Mouse (Mus musculus): ENCODE data around the gene Flad1. TPM values are rescaled to one million over a fixed set of nuclear protein-coding genes. Genes with fewer than 3 reads are reported as not detected.

The Flad1 gene
- polyA plus RNA-seq, 1 experiment from 2014 or later, result 35.0 TPM

DNA sequence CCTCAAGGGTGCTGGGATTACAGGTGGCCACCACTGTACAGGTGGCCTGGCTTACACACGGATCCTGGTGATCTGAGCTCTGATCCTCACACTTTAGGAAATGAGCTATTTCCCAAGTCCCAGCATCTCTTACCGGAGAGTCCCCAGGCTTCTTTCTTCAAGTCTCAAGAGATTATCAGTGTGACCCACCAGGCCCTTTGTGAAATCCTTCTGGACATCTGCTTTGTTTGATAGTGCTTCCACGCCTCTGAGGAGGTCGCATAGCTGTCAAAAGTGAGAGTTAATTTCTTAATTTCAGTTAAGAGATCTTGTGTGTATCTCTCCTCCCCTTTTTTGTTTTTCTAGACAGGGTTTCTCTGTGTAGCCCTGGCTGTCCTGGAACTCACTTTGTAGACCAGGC lies 14.2 kb upstream of the Flad1 start:
- H3K4me1 ChIP-seq (ENCODE audit: insufficient read depth, low read length), result peaks cover 35% of the 10 kb centered on the region
- H3K36me3 ChIP-seq (ENCODE audit: insufficient read depth, low read length), result peaks cover 31% of the 10 kb centered on the region
- ATAC-seq (ENCODE audit: low FRiP score, low TSS enrichment), result no peak
- no peak overlapping the region for H3K4me3 ChIP-seq (ENCODE audit: low read length)
- no peak overlapping the region for H3K4me2 ChIP-seq (replicated peaks; ENCODE audit: low read depth, low read length)
- 93% methylated on average over 4 of the region's 4 CpGs for WGBS
- no peak overlapping the region for H3K9ac ChIP-seq (replicated peaks; ENCODE audit: low read length)
- H3K9me3 ChIP-seq (ENCODE audit: low read length), result no peaks in the 10 kb centered on the region
- no peak overlapping the region for H3K27ac ChIP-seq (ENCODE audit: low read length)
- H3K27me3 ChIP-seq (ENCODE audit: insufficient read depth, low read length), result no peaks in the 10 kb centered on the region

DNA sequence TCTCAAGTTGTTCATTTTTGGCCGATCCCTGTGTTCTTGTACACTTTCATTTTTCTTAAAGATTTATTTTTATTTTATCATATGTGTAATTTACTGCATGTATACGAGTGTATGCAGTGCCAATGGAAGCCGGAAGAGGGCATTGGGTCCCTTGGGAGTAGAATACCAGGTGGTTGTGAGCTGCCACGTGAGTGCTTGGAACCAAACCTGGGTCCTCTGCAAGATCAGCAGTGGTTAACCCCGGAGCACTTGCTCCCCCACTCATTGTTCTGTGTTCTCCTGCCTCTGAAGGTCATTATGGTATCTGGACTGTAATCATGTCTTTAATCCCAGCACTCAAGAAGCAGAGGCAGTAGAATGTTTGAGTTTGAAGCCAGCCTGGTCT lies 13.5 kb upstream of the Flad1 start:
- Histone ChIP-seq H3K9ac (replicated peaks; ENCODE audit: low read length) (no peak overlapping the region), H3K4me1 (ENCODE audit: insufficient read depth, low read length) (peaks cover 40% of the 10 kb centered on the region), H3K4me2 (replicated peaks; ENCODE audit: low read depth, low read length) (no peak overlapping the region), H3K27me3 (ENCODE audit: insufficient read depth, low read length) (no peaks in the 10 kb centered on the region), H3K36me3 (ENCODE audit: insufficient read depth, low read length) (peaks cover 31% of the 10 kb centered on the region), H3K4me3 (ENCODE audit: low read length) (no peak overlapping the region), H3K27ac (ENCODE audit: low read length) (no peak overlapping the region), H3K9me3 (ENCODE audit: low read length) (no peaks in the 10 kb centered on the region)
- ATAC-seq (ENCODE audit: low FRiP score, low TSS enrichment), result no peak
- 65% methylated on average over 5 of the region's 5 CpGs for whole genome bisulfite sequencing

DNA sequence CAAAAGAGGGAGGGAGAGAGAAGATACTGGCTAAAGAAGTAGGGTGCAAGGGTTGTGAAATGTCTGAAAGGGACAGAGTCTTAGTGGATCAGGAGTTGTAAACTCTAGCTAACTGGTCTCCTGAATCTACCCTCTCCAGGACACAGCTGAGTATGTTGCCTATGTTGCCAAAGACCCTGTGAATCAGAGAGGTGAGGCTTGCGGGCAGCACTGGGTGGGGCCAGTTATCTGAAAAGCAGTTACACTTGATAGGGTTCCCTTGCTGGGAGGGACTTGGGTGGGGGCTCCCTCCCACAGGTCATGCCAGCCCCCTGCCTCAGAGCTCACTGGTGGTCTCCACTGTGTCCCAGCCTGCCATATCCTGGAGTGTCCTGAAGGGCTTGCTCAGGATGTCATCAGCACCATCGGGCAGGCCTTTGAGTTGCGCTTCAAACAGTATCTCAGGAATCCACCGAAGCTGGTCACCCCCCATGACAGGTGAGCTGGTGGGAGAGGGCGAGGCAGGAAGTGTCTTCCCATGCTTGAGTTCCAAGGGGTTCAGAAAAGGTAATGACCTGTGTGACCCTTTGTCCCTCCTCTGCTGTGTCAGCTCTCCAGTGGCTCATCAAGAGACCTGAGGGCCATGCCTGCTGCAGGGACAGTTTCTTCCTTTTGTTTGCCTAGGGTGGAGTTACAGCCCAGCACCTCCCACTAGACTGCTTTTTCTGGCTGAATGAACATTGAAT lies 12.9 kb upstream of the Flad1 start:
- Histone ChIP-seq H3K4me1 (ENCODE audit: insufficient read depth, low read length) (peaks cover 46% of the 10 kb centered on the region), H3K27ac (ENCODE audit: low read length) (no peak overlapping the region), H3K27me3 (ENCODE audit: insufficient read depth, low read length) (no peaks in the 10 kb centered on the region), H3K4me2 (replicated peaks; ENCODE audit: low read depth, low read length) (no peak overlapping the region), H3K36me3 (ENCODE audit: insufficient read depth, low read length) (peaks cover 31% of the 10 kb centered on the region), H3K4me3 (ENCODE audit: low read length) (no peak overlapping the region), H3K9me3 (ENCODE audit: low read length) (no peaks in the 10 kb centered on the region), H3K9ac (replicated peaks; ENCODE audit: low read length) (no peak overlapping the region)
- ATAC-seq (ENCODE audit: low FRiP score, low TSS enrichment), result no peak
- WGBS, result 54% methylated on average over 5 of the region's 5 CpGs

DNA sequence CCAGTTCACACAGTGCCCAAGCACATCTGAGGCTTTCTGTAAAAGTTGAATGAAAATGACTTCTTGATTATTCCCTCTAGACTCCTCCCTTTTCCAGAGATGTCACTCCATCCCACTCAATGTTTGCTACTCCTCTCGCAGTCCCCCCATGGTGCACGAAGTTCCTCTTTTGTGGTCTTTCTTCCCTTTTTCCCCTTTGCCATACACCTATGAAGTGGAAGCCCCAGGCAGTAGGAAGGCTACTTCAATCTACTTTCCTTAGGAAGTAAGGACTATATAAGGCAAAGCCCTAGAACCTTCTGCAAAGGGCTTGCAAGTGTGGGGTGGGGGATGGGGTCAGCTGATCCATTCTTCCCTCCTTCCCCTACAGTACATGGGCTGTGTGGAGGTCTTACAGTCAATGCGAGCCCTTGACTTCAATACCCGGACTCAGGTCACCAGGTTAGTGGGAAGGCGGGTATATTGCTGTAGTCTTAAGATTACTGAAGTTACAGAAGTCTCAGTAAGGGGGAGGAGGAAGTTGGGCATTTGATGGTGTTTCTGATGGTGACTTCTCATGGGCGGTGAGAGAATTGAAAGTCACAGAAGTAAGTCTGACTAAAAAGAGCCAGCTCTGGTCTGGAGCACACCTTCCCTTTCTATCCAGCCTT lies 11.0 kb upstream of the Flad1 start:
- H3K27me3 ChIP-seq (ENCODE audit: insufficient read depth, low read length), result no peaks in the 10 kb centered on the region
- peaks cover 46% of the 10 kb centered on the region for H3K4me1 ChIP-seq (ENCODE audit: insufficient read depth, low read length)
- peak overlapping the region; percentile 77 for H3K9ac ChIP-seq (replicated peaks; ENCODE audit: low read length)
- H3K4me2 ChIP-seq (replicated peaks; ENCODE audit: low read depth, low read length), result peak overlapping the region; percentile 88
- no peak for ATAC-seq (ENCODE audit: low FRiP score, low TSS enrichment)
- WGBS, result 68% methylated on average over 6 of the region's 6 CpGs
- peak overlapping the region; percentile 65 for H3K4me3 ChIP-seq (ENCODE audit: low read length)
- H3K9me3 ChIP-seq (ENCODE audit: low read length), result no peaks in the 10 kb centered on the region
- peaks cover 27% of the 10 kb centered on the region for H3K36me3 ChIP-seq (ENCODE audit: insufficient read depth, low read length)
- H3K27ac ChIP-seq (ENCODE audit: low read length), result no peak overlapping the region

DNA sequence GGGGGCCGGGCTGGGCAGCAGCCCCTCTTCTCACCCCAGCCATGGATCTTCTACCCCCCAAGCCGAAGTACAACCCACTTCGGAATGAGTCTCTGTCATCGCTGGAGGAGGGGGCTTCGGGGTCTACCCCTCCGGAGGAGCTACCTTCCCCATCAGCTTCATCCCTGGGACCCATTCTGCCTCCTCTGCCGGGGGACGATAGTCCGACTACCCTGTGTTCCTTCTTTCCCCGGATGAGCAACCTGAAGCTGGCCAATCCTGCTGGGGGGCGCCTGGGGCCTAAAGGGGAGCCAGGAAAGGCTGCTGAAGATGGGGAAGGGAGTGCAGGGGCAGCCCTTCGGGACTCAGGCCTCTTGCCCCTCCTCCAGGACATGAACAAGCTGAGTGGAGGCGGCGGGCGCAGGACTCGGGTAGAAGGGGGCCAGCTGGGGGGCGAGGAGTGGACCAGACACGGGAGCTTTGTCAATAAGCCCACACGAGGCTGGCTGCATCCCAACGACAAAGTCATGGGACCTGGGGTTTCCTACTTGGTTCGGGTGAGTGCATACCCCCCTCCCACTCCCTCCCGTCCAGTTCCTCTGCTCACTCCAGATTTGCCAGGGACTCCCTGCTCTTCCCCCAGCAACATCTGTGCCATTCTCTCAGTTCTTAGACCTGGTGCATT lies 10.3 kb upstream of the Flad1 start:
- Histone ChIP-seq H3K4me1 (ENCODE audit: insufficient read depth, low read length) (peaks cover 50% of the 10 kb centered on the region), H3K36me3 (ENCODE audit: insufficient read depth, low read length) (peaks cover 20% of the 10 kb centered on the region), H3K9me3 (ENCODE audit: low read length) (no peaks in the 10 kb centered on the region), H3K27me3 (ENCODE audit: insufficient read depth, low read length) (no peaks in the 10 kb centered on the region), H3K4me2 (replicated peaks; ENCODE audit: low read depth, low read length) (peak overlapping the region; percentile 88), H3K4me3 (ENCODE audit: low read length) (peak overlapping the region; percentile 65), H3K27ac (ENCODE audit: low read length) (peak overlapping the region; percentile 100), H3K9ac (replicated peaks; ENCODE audit: low read length) (peak overlapping the region; percentile 77)
- 9% methylated on average over 22 of the region's 22 CpGs for WGBS
- no peak for ATAC-seq (ENCODE audit: low FRiP score, low TSS enrichment)

DNA sequence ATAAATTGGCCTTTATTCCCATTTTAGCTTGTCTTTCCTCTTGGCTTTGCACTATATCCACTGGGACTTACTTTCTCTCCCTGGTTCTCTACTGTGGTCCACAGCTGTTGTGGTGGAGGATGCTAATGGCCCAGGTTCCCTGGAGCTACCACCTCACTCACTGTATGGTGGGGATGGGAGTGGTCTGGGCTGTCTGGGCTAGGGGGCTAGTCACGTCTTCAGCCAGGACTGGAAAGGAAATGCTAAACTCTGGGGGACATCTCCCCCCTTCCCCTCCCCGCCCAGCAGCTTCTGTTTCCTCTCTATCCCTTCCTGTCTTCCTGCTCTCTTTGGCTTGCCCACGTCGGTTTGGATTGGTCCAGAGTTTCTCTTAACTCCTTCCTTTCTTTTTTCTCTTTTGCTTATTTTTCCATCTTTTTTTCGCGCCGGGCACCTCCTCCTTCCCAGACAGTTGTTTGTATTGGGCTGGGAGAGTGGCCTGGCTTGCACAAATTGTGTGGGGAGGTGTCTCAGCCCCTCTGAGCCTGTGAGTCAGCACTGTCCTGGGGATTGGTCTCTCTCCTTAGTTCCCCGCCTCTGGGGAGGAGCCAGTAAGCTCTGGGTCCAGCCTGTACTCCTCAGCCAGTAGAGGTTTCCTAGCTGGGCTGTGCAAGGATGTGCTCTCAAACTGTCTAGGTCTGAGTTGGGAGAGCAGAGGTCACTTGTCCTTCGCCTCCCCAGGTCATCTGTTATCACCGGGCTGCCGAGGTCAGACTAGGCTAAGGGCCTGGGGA lies 9.5 kb upstream of the Flad1 start:
- Histone ChIP-seq H3K36me3 (ENCODE audit: insufficient read depth, low read length) (peaks cover 15% of the 10 kb centered on the region), H3K4me2 (replicated peaks; ENCODE audit: low read depth, low read length) (peak overlapping the region; percentile 88), H3K4me1 (ENCODE audit: insufficient read depth, low read length) (peaks cover 56% of the 10 kb centered on the region), H3K27ac (ENCODE audit: low read length) (peak overlapping the region; percentile 100), H3K4me3 (ENCODE audit: low read length) (peak overlapping the region; percentile 65), H3K27me3 (ENCODE audit: insufficient read depth, low read length) (no peaks in the 10 kb centered on the region), H3K9me3 (ENCODE audit: low read length) (no peaks in the 10 kb centered on the region), H3K9ac (replicated peaks; ENCODE audit: low read length) (peak overlapping the region; percentile 77)
- 2% methylated on average over 11 of the region's 11 CpGs for WGBS
- ATAC-seq (ENCODE audit: low FRiP score, low TSS enrichment), result peak; percentile 80

DNA sequence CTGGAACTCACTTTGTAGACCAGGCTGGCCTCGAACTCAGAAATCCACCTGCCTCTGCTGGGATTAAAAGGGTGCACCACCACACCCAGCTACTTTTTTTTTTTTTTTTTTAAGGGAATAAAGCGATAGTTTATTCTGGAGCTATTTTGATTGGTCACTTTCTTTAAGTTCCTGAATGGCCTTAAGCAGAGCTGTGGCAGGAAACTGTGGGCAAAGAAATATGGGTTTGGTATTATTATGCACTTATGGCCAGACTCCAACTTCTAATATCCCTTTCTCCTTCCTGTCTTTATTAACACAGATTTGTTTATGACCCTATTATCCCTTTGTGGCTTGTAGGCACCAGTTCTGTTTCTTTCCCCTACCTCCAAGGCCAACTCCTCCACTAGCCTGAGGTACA lies 8.8 kb upstream of the Flad1 start:
- Histone ChIP-seq H3K36me3 (ENCODE audit: insufficient read depth, low read length) (peaks cover 17% of the 10 kb centered on the region), H3K27ac (ENCODE audit: low read length) (peak overlapping the region; percentile 100), H3K27me3 (ENCODE audit: insufficient read depth, low read length) (no peaks in the 10 kb centered on the region), H3K4me2 (replicated peaks; ENCODE audit: low read depth, low read length) (peak overlapping the region; percentile 88), H3K4me3 (ENCODE audit: low read length) (peak overlapping the region; percentile 65), H3K9ac (replicated peaks; ENCODE audit: low read length) (peak overlapping the region; percentile 56; the same call in 1 of the 2 replicates), H3K9me3 (ENCODE audit: low read length) (no peaks in the 10 kb centered on the region), H3K4me1 (ENCODE audit: insufficient read depth, low read length) (peaks cover 56% of the 10 kb centered on the region)
- ATAC-seq (ENCODE audit: low FRiP score, low TSS enrichment), result no peak
- 47% methylated on average over 2 of the region's 2 CpGs for WGBS

DNA sequence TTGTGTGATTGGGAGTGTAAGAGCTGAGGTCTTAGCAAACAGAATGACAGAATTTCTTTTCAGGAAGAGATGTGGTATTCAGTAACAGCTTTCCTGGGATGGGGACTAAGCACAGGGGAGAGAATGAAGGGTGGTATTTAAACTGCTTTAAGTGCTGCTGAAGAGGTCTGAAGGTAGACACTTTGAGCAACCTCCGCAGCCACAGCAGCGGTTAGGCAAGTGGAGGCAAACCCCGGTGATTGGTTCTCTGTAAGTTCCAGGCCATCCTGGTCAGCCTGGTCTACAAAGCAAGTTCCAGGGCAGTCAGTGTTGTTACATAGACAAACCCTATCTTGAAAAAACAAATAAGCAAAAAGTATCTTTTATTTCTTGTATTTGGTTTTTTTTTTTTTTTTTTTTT lies 8.3 kb upstream of the Flad1 start:
- H3K4me3 ChIP-seq (ENCODE audit: low read length), result peak overlapping the region; percentile 62
- peaks cover 19% of the 10 kb centered on the region for H3K36me3 ChIP-seq (ENCODE audit: insufficient read depth, low read length)
- H3K9me3 ChIP-seq (ENCODE audit: low read length), result no peaks in the 10 kb centered on the region
- 8% methylated on average over 3 of the region's 3 CpGs for WGBS
- peaks cover 53% of the 10 kb centered on the region for H3K4me1 ChIP-seq (ENCODE audit: insufficient read depth, low read length)
- peak overlapping the region; percentile 88 for H3K4me2 ChIP-seq (replicated peaks; ENCODE audit: low read depth, low read length)
- ATAC-seq (ENCODE audit: low FRiP score, low TSS enrichment), result no peak
- no peaks in the 10 kb centered on the region for H3K27me3 ChIP-seq (ENCODE audit: insufficient read depth, low read length)
- H3K27ac ChIP-seq (ENCODE audit: low read length), result peak overlapping the region; percentile 100
- H3K9ac ChIP-seq (replicated peaks; ENCODE audit: low read length), result peak overlapping the region; percentile 91

DNA sequence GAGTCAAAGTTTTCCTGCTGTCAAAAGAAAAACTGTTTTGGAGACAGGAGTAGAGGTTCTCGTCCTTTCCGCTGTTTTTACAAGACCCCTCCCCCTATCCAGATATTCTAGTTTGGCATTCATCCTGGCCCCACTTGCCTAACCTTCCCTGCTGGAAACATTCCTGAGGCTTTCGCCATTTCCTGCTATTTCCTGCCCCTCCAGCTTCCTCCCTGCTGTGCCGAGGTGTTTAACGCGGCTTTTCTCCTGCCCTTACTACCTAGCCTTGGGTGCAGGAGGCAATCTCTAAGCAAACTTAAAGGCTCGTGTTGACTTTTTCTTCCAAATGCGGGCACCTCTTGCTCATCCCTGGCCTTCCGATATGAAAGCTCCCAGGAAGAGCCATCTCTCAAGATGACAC lies 7.9 kb upstream of the Flad1 start:
- peaks cover 49% of the 10 kb centered on the region for H3K4me1 ChIP-seq (ENCODE audit: insufficient read depth, low read length)
- no peaks in the 10 kb centered on the region for H3K27me3 ChIP-seq (ENCODE audit: insufficient read depth, low read length)
- H3K27ac ChIP-seq (ENCODE audit: low read length), result peak overlapping the region; percentile 100
- peak overlapping the region; percentile 62 for H3K4me3 ChIP-seq (ENCODE audit: low read length)
- peak overlapping the region; percentile 88 for H3K4me2 ChIP-seq (replicated peaks; ENCODE audit: low read depth, low read length)
- WGBS, result 1% methylated on average over 9 of the region's 9 CpGs
- no peaks in the 10 kb centered on the region for H3K9me3 ChIP-seq (ENCODE audit: low read length)
- no peak for ATAC-seq (ENCODE audit: low FRiP score, low TSS enrichment)
- H3K36me3 ChIP-seq (ENCODE audit: insufficient read depth, low read length), result peaks cover 20% of the 10 kb centered on the region
- peak overlapping the region; percentile 91 for H3K9ac ChIP-seq (replicated peaks; ENCODE audit: low read length)

All from kidney, embryonic 16.5 days (tissue).